Mouse (Mus musculus): ENCODE results near the gene Specc1.

Gene Specc1

DNA sequence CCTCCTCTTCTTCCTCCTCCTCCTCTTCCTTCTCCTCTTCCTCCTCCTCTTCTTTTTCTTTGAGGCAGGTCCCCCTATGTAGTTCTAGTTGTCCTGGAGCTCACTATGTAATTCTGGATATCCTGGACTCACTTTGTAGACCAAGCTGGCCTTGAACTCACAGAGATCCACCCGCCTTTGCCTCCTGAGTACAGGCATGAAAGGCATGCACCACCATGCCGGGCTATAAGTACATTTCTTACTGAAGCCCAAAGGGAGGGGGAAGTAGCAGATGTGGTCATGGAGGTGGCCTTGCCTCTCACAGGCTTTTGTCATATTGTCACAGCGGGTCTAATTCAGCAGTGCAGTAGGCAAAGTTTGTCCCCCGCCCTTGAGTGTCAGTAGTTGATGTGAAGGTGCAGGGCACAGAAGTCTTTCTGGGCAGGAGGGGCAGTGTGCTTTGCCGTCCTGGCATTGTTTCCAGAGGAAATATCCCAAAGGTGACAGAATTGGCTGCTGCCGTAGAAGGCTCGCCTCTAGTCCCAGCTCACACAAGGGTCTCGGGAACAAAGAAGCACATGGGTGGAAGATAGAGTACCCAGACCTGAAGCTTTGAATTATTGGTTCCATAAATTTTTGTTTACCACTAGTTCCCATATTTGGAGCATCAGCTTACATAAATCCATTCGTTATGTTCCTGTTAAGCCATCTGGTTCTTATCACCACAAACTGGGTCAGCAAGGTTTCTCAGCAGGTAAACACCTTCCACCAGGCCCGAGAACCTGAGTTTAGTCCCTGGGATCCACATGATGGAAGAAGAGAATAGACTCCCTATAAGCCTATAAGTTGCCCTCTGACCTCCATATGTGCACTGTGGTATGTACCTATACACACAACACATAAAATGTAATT lies 62.0 kb downstream of the Specc1 start:
- no peak for DNase-seq

DNA sequence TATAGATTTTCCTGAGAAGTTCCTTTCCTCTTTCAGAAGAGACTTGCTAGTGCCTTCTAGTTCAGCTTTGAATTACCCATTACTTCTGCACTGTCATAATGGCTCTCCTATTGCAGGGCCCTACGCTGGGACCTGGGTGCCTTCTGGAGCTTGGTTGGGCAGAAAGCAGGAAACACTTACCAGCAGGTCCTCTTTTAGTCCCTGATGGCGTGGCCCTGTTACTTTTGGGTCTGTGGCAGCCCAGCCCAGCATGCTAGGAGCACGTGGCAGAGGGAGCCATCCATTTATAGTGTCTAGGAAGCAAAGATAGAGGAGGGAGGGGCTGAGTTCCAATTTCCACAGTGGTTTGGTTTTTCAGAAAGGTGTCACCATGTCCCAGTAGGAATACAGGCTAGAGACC lies 63.3 kb downstream of the Specc1 start:
- no peak for DNase-seq

DNA sequence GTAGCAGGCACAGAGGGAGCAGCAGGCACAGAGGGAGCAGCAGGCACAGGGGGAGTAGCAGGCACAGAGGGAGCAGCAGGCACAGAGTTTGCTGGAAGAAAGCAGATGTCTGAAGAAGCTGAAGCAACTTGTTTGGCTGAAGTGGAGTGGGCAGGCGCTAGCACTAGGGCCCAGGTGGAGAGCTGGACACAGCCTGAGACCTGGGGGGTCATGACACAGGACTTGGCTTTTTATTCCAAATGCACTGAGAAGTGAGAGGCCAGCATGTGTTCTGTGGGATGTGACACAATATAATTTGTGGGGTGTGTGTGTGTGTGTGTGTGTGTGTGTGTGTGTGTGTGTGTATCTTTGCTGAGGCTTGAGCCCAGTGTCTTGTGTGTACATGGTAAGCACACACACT lies 64.3 kb downstream of the Specc1 start:
- no peak for DNase-seq

DNA sequence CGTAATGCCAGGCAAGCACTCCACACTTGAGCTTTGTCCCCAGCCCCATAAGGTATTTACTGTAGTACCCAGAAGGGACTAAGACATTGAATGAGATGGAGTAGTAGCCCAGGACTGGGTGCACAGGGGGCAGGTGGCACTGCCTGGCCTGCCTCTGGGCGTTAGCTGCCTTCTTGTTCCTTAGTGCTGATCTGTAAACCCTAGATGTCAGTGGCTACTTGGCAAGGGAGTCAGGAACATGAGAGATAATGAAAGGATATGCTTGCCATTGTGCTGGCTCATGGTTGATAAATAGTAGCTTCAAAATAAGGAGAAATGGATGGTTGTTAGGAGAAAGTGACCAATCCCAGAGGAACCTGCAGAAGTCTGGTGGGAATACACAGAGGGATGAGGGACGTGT lies 65.5 kb downstream of the Specc1 start:
- DNase-seq: no peak

DNA sequence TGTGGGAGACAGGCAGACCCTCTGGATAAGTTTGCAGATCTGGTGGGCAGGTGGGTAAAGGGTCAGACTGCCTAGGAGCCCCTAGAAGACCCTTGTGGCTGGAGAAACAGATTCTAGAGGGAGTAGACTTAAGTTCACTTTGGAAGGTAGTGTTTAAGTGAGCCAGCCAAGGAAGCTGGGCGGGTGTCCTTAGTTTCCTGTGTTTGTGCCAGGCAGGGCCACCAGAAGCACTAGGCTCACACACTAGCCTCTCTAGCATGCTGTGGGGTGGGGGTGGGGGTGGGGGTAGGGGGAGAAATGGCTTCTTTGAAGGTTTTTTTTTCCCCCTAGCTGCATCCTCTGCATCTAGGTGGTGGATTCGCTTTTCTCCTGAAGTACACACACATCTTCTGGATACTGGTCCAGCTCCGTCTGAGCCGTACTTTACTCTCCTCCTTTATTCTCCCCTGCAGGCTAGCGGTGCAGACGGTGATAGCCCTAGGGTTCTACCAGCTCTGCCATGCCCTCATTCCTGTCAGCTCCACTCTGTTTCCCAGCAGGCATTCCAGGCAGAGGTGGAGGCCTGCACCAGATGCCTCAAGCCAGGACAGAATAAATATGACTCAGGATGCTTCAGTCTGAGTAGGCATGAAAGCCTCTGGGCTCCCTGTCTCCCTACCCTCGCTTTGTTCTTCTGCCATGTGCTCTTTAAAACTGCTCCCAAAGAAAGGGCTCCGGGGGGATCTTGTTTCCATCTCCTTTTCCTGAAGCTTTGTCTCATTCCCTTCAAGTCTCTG lies 66.3 kb downstream of the Specc1 start:
- no peak for DNase-seq

DNA sequence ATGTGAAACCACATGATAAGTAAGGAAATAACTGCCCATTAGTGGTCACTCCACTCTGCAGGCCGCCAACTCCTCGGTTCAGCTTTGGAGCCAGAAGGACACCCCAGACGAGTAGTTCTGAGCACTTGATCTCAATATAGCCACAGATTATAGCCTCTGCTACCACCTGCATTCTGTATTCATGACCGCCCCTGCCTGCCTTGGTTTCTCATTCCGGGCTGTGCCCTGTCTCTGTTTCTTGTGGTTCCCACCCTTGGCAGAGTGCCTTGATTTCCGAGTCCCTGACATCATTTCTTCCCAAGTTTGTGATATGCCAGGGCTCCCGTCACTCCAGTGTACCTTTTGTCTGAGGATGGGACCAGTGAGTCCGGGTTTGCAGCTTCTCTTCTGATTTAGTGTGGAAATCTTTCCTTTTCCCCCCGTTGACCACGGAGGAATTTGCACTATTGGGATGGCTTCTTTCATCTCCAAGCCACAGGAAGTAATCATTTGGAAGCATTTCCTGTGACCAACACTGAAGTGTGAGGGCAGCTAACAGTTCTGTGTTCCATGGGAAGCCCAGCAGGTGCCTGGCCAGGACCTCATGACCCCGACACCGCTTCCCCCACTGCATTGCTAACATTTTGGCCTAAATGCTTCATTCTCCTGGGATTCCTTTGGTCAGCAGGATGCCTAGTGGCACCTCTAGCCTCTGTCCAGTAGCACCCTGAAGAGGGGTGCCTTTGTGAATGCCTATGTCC lies 67.1 kb downstream of the Specc1 start:
- no peak for DNase-seq

DNA sequence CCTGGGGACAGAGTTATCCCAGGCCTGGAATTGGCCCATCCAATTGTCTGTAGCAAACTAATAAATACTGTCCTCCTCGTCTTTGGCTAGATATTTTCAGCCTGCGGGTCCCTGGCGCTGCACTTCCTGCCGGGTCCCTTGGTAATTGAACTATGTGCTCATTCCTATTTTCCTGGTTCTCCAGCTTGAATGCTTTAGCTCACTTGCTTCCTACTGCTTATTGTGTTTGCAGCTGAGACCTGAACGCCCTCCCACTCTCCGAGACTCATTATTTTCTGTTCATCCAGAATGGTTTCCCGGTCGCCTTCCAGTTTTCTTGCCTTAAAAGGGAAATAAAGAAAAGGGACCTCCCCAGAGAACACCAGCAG lies 67.7 kb downstream of the Specc1 start:
- no peak for DNase-seq

DNA sequence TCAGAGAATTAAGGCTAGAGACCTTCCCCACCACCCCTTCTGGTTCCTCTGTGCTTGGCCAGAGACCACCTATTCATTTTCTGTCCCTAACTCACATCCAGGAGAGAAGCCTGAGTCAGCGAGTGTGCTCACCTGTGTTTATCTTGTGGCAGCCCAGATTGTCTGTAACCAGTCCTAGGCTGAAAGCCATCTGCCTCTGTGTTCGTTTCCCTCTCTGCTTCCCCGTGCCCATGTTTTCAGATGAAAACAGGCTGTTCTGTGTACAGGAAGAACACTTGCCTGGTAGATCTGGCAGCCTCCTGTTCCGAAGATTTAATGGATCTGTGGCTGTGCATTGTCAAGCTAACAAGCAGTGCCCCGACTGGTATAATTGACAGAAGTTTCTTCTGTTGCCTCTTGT lies 68.4 kb downstream of the Specc1 start:
- no peak for DNase-seq

DNA sequence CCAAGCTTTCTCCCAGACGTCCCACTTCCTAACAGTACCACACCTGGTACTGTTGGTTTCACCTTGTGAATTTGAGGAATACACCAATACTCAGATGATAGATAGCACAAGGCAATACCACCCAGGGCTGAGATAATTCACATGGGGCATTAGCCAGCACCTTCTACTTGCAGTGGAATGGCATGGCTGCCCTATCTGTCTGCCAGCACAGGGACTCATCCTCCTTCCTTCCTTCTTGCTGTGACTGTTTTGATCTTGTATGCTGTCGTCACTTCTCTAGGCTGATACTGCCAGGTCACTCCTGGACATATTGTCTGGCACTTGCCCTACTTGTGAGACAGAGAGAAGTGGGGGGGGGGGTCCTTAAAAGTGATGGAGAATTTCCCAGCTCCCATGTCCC lies 69.2 kb downstream of the Specc1 start:
- no peak for DNase-seq

DNA sequence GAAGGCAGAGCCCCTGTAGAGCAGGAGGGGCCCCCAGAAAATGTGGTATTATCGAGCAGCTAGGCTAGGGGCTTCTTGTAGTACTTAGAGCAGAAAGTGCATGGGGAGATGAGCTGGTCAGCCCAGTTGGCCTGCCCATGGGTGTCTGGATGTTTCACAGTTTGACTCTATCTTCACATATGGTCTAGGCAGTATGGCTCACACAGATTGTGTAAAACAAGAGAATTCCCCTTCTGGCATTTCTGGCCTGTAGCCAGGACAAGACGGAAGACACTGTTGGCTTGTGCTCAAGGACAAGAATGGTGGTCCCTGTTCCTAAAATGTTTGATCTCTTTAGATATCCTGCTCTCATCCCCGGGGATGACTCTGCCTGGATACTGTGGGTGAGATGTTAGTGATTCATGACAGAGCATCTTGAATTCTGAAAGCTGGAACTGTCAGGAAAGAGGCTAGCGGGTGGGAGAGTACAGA lies 69.8 kb downstream of the Specc1 start:
- no peak for DNase-seq

DNA sequence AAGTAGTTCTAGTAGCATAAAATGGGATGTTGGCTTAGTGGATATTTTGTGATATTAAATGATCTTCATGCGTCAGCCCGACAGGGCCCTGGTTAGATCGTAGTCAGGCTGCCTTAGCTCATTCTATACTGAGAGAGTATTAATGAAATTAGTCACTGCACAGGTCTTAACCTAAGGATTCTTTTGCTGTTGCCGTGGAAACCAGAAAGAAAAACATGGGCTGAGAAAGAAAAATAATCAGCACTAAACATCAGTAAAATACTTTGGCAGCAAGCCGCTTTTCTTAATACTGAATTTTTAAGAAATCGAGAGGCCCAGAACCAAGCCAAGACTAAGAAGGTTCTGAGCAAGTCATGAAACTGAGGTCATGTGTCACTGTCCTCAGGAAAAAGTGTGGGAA lies 70.7 kb downstream of the Specc1 start:
- DNase-seq: no peak

DNA sequence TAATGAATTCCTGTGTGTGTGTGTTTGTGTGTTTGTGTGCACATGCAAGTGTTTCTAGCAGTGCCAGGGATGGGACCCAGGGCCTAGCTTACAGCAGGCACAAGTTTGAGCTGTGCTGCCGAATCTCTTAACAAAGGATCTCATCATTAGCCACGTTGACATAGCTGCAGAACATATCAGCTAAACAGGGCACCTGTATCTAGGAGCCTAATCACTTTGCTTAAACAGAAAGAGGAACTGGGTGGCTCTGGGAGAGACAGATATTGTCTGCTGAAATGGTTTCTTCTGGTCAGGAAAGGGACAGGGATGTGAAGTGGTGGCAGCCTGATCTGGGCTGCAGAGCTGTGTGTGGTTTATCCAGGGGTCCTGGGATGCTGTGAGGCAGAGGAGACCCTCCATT lies 71.1 kb downstream of the Specc1 start:
- no peak for DNase-seq

DNA sequence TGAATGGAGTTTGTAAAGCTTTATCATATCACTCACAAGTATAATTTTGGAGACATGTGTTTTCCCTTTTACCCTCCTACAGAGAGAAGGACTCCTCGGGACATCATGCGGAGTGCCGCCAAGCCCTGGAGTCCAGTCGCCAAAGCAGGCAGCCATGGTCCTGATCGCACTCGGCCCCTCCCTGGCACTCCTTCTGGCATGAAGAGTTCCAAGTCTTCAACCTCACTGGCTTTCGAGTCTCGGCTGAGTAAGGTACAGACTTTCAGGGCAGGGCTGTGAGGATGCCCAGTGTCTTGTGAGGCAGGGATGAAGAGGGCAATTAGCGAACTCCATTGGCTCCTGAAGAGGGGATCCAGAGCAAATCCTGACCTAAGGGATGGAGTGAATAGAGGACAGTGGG lies 72.6 kb downstream of the Specc1 start:
- no peak for DNase-seq

DNA sequence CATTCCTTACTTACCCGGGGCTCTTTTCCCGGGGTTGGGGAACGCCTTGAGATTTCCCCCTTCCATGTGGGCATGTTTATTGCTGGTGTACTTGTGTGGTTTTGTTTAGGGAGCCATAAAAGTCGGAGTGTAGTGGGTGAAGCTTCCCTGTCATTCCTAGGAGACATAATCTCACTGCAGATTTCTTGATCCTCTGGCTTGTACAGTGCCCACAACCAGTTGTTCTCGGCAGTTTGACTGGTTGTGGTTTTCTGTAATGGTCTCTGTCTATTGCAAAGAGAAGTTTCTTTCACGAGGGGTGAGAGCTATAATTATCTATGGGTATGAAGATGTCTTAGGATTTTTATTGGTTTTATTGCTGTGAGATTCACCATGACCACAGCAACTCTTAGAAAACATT lies 78.0 kb downstream of the Specc1 start:
- DNase-seq: no peak

DNA sequence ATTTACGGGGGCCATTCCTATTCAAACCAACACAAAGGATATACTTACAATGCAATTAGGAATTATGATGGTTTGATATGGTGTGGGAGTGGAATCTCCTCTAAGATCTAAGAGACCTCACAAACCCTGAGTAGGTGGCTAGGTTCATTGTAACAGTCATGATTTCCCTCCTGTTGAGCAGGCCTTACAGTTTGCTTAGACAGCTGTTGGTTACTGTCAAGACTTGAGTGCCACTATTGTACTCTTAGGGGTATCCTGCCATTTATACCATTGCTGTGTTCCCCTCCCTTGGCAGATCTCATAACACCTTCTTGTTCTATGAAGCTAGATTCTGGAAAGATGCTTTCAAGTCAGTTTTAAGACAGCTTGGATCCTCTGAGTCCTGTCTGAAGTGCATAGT lies 78.7 kb downstream of the Specc1 start:
- no peak for DNase-seq

DNA sequence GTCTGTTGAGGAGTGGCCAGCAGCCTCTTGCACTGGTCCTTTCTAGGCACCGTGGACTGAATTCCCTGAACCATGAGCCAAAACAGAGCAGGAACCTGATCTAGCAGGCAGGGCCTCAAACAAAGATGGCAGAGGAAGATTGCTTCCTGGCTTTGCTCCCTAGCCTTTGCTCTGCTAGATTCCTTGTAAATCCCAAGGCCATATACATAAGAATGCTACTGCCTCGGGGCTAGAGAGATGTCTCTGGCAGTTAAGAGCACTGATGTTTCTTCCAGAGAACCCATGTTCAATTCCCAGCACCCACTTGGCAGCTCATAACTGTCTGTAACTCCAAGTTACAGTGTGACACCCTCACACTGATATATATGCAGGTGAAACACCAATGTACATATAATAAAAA lies 83.6 kb downstream of the Specc1 start:
- DNase-seq: no peak

DNA sequence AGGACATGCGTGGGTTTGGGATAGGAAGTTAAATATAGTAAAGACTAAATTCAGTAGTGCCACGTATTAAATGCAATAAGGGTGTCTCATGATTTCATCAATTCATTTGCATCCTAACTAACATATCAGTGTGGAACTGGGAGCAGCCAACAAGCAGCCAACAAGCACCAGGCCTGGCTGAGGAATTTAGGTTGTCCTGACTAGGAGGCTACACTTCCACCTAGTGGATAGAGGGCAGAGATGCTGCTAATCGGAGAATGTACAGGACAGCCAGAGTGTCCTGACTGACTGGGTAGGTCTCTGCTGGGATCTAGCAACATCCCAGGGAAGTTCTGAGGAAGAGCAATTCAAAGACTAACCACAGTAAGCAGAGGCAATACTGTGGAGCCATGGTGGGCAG lies 88.1 kb downstream of the Specc1 start:
- no peak for DNase-seq

DNA sequence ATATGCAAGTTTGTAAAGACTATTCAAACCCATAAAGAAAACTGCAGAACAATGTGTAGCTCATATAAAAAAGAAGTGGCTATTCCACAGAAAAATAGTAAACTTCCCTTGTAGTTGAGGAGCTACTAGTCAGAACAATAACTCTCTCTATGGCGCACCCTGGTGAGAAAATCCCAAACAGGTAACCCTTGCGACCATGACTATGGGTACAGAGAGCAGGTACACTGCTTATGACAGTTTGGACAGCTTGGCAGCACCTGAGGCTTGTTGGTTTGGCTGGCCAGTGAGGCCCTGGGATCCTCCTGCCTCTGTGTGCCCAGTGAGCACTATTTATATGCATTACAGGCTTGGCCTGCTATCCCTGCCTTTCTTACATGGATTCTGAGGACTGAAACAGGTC lies 89.4 kb downstream of the Specc1 start:
- DNase-seq: no peak

DNA sequence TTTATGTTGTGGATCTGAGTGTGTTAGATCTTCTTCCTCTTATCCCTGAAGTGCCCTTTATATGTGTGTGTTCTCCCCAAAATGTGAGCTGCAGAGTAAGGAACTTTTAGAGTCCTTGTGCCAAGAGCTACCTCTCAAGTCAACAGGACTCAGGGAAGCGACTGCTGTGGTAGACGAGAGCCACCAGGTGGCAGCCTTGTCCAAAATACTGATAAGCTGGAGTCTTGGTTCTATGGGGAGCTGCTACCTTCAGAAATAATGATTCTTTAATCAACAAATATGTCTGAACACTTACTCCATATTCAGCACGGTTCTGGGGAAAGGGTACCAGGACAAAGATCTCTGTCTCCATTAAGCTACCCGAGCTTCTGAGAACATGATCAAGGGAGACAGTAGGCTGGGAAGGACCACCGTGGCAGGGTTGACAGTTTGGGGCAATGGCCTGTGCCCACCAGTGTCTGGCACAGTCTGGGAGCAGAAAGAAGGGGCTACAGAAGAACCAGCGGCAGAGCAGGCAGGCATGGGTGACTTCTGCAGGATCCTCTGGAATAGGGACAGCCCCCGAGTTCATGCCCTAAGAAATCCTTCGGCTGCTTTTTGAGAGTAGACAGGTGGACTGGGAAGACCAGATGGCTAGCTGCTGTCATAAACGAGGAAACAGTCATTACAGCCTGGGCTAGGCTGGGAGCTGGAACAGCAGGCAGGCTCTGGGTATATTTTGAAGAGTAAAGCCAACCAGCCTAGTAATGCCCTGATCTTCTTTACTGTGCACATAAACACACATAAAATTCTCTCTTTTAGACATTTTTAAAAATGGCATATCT lies 91.5 kb downstream of the Specc1 start:
- DNase-seq: peak; percentile 48

DNA sequence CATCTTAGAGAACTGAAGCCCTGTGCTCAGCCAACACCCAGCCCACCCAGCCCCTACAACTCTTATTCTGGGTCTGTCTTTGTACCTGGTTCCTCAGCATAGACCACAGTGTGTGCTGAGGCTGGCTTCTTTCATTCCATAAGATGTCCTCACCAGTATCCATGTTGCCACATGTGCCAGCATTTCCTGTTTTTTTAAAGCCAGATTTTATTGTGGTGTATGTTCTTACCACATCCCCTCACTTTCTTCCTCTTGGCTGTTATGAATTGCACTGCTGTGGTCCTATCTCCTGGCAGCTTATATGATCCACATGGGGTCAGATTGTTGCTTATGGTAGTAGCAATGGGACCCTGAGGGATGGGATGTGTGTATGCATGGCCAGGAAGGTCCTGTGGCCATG lies 92.6 kb downstream of the Specc1 start:
- DNase-seq: no peak

DNA sequence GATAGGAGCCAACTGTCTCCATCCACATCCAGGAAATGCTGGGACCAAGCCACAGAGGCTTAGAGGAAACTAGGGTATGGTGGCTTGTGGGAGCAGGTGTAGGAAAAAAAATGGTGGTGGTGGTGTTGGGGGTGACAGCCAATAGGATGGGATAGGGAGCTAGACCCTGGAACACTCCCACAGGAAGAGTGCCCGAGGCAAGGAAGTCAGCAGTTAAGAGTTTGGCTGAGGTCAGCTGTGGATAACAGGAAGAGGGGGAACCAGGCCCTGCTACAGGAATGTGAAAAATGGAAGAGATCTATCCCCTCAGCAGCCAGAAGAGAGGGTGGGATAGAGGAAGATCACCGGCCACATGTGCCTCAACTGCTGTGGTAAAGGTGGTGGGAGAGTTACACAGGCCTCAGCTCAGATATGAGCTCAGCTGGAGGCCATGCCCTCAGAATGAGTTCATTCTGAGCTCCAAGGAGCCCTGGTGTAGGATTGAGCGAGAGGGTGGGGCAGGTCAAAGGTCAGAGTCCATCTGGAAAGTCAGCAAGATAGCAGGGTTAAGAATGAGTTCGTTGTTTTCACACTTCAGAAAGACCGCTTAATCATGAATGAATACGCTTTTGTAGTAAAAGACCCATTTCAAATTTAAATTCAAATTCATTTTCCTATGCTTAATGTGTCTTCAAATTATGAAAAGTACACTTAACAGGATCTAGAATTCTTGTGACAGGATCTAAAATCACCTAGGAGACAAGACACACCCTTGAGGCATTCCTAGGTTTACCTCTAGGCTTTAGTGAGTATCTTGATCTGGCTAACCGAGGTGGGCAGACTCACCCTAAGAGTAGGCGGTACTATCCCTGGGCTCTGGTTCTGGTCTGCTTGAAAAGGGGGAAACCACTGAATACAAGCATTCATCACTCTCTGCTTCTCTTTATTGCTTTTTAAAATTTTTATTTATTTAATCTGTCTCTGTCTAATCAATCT lies 94.1 kb downstream of the Specc1 start:
- DNase-seq: no peak
